Mouse (Mus musculus) erythroblast, embryonic 14.5 days (primary cell): ENCODE results near the gene Dppa2.

Source experiments
- GATA1 ChIP-seq: IDR thresholded peaks from 2 replicates; pipeline ENCODE4 v1.6.1; 2012; ENCODE audit warnings: low read length, inconsistent platforms, mixed read lengths
- TAL1 ChIP-seq: IDR thresholded peaks from 3 replicates; pipeline ENCODE4 v1.6.1; 2012; ENCODE audit warnings: low read length, inconsistent platforms, mixed read lengths

GRCm38 (mm10) chr16:48262901-48263300 is 40.8 kb upstream of the Dppa2 start:
- TF ChIP-seq TAL1, result no peak
- TF ChIP-seq GATA1, result no peak
